ENCODE assay signal across 7 mouse cellular contexts in the genomic region with DNA sequence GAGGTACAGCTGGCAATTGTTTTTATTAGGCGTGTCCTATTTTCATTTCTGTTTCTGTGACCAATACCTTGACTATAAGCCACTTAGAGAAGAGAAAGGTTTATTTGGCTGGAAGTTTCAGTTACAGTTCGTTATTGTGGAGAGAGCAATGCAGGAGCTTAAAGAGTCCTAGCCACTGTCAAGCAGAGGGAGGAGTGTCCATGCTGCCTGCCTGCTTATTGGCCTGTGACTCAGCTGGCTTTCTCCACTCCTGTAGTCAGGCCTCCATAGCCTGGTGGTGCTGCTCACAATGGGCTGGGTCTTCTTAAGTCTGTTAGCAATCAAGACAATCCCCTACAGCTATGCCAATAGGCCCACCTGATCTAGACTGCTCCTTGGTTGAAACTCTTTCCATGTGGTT. TPM values are rescaled to one million over a fixed set of nuclear protein-coding genes. Genes with fewer than 3 reads are reported as not detected.
DNase-seq lines count a peak whose midpoint lies in the region; ATAC-seq lines count a peak whose summit lies in the region.

No protein-coding gene starts in this region.

- H3K27ac ChIP-seq in hindbrain, embryonic 12.5 days: no peak overlapping the region
- H3K27ac ChIP-seq in neural tube, embryonic 13.5 days (replicated peaks): no peak overlapping the region

- H3K9me3 ChIP-seq in hindbrain, embryonic 12.5 days (replicated peaks): no peaks in the 10 kb centered on the region
- no peaks in the 10 kb centered on the region for H3K9me3 ChIP-seq in neural tube, embryonic 13.5 days

- H3K4me2 ChIP-seq in hindbrain, embryonic 12.5 days (replicated peaks): peak overlapping the region; percentile 67
- peak overlapping the region; percentile 75 for H3K4me2 ChIP-seq in neural tube, embryonic 13.5 days

- H3K36me3 ChIP-seq in hindbrain, embryonic 12.5 days: no peaks in the 10 kb centered on the region
- no peaks in the 10 kb centered on the region for H3K36me3 ChIP-seq in neural tube, embryonic 13.5 days

- no peaks in the 10 kb centered on the region for H3K27me3 ChIP-seq in hindbrain, embryonic 12.5 days
- no peaks in the 10 kb centered on the region for H3K27me3 ChIP-seq in neural tube, embryonic 13.5 days

- WGBS in hindbrain, embryonic 12.5 days: 83% methylated on average over 2 of the region's 2 CpGs
- WGBS in neural tube, embryonic 13.5 days: 76% methylated on average over 2 of the region's 2 CpGs

- no peak for ATAC-seq in hindbrain, embryonic 12.5 days (ENCODE audit: low FRiP score)
- no peak for ATAC-seq in neural tube, embryonic 13.5 days (ENCODE audit: low read depth)
- ATAC-seq in inflammation-experienced regulatory T-cells, adult 6 months: no peak

- H3K9ac ChIP-seq in hindbrain, embryonic 12.5 days: no peak overlapping the region
- H3K9ac ChIP-seq in neural tube, embryonic 13.5 days: no peak overlapping the region

- no peak overlapping the region for H3K4me3 ChIP-seq in hindbrain, embryonic 12.5 days
- 0 out of 2 replicates have a peak overlapping the region, but pooled peaks have one; percentile 11 for H3K4me3 ChIP-seq in neural tube, embryonic 13.5 days

- H3K4me1 ChIP-seq in hindbrain, embryonic 12.5 days: peaks cover 22% of the 10 kb centered on the region
- peaks cover 44% of the 10 kb centered on the region for H3K4me1 ChIP-seq in neural tube, embryonic 13.5 days (replicated peaks)

- DNase-seq in lung, postnatal 14 days: peak; percentile 8
- DNase-seq in lung, postnatal 36 days: no peak
- DNase-seq in c-Kit-positive CD71-positive TER-119-positive erythroid progenitor cells, embryonic 14.5 days (ENCODE audit: low spot score): peak; percentile 69
- DNase-seq in left cerebral cortex, adult 9 months (ENCODE audit: low spot score in 2 of 2): no peak

RNA-seq across cellular contexts. Expression of gene Cop1, which starts 2.4 kb away (rescaled TPM):
- 143 and 151 TPM in 2 replicates for polyA plus RNA-seq in hindbrain, embryonic 12.5 days (2016; fragmentation: Nextera tagmentation; extraction: Ambion mirVana)
- 80.2 and 102 TPM in 2 replicates for polyA plus RNA-seq in neural tube, embryonic 13.5 days (2015; fragmentation: Nextera tagmentation; extraction: Ambion mirVana)
- 10 to 100 TPM; 12.5 to 24.0 (median 16.3) TPM for polyA plus RNA-seq in inflammation-experienced regulatory T-cells, adult 6 months (2017; shearing (Covaris generic))

Comparison
In these comparisons a context has a peak if more than half of its experiments do, and no peak if none do; other contexts are left out.
1. DNase-seq: peak in lung, postnatal 14 days (single experiment) and c-Kit-positive CD71-positive TER-119-positive erythroid progenitor cells, embryonic 14.5 days (single experiment); none in lung, postnatal 36 days (single experiment) and left cerebral cortex, adult 9 months (0 of 2).